Mouse (Mus musculus): ENCODE measurements around the gene Mast4.

The Mast4 gene

GRCm38 (mm10) chr13:103198210-103198940 lies 135.9 kb downstream of the Mast4 start:
- no peak for DNase-seq (ENCODE audit: low read depth)

- DNase-seq (ENCODE audit: low read depth), result no peak
These were observed 138.0 kb downstream of the Mast4 start for GRCm38 (mm10) chr13:103196307-103196706.

GRCm38 (mm10) chr13:103195847-103196246 lies 138.4 kb downstream of the Mast4 start:
- DNase-seq (ENCODE audit: low read depth), result no peak

DNA sequence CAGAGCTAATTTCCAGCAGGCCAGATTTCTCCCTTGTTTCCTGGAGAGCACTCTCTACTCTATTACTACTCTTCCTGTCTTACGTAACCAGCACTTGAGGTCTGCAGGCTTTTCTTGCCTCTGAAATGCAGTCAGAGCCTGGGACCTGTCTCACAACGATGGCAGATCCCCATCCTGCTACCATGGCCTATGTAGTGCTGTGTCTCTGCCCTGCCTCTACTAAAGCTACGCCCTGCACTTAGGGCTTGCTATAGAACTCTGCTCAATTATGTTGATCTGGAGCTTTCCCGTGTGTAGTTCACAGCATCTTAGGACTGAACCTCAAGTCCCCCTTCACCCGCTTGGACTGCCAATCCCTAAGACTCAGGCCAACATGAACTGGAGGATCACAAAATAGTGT lies 150.7 kb downstream of the Mast4 start:
- no peak for DNase-seq (ENCODE audit: low read depth)

GRCm38 (mm10) chr13:103181836-103182235 lies 152.5 kb downstream of the Mast4 start:
- no peak for DNase-seq (ENCODE audit: low read depth)

- no peak for DNase-seq (ENCODE audit: low read depth)
These were observed 157.4 kb downstream of the Mast4 start for GRCm38 (mm10) chr13:103176871-103177270.

DNA sequence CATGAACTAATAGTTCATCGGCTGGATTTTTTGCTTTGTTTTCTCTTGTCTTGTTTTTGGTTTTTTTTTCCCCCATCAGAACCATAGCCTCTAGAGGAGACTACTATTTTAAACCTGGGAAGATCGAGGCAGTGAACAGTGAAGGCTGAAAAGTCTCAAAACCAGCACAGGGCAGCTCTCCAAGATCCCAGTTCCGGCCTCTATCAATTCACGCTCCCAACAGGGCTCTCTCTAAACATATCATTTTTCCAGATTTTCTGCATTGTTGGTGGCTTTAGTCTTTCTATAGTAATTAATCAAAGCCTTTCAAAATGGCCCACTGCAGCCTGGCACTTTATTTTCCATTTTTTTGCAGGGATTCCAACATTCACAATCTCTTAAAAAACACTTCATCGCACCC lies 159.9 kb downstream of the Mast4 start:
- DNase-seq (ENCODE audit: low read depth), result no peak

DNA sequence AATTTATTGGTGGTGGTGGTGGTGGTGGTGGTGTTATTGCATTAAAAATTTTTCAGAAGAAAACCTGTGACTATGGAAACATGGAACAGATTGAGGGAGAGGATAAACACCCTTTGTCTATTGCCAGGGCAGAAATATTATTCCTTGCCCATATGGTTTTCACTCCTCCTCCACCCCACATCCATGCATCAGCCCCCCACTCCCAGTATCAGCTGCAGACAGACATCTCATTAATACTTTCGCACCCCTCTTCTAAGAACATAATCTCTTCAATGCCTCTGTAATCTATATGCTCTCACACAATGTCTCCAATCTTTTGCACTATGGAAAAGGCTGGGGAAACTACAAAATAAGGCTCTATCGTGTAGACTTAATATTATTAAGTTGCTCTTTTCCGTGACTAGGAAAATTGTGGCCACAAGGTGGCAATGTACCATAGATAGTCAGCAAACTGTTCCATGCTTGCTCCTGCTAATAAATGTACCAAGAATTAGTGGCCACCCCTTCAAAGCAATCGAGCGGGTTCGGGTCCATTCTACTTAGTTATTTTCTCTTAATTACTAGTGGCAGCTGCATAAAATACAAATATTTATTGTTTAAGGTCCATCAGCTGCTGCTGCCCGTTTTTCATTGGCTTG lies 160.6 kb downstream of the Mast4 start:
- DNase-seq (ENCODE audit: low read depth), result peak; percentile 51

DNA sequence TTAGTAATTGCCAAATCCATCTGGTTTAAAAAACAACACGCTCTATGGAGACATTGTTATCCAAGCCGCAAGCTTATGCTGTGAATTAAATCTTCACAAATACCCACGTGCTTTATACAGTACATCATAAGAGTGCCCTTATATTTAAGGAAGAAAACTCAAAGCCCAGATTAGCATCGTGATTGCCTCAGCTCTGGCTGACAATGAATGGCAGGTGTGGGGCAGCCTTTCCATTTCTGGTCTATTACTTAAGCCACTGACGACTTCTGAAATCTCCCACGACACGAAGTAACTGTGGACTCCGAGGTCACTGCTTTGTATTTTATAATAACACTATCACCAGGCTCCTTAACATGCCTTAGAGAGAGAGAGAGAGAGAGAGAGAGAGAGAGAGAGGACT lies 182.4 kb downstream of the Mast4 start:
- DNase-seq (ENCODE audit: low read depth), result no peak

- no peak for DNase-seq (ENCODE audit: low read depth)
These were observed 183.1 kb downstream of the Mast4 start for GRCm38 (mm10) chr13:103151171-103151570.

DNA sequence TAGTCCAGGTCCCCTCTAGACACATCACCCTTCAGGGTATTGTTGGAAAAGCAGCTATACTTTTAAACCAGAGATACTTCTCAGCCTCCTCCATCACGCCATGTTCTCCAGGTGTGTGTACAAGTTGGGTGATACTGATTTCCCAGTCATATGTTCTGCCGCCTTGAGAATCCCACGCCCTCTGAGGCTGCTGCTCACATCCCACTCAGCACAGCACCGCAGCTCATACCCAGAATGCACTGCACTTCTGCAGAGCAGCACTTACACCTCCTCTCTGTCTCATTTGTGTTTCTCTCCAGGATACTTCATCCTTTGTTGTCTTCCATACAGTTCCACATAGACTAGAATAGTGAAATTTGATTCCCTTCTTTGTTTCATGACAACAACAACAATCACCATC lies 183.6 kb downstream of the Mast4 start:
- no peak for DNase-seq (ENCODE audit: low read depth)

GRCm38 (mm10) chr13:103149415-103149814 lies 184.9 kb downstream of the Mast4 start:
- DNase-seq (ENCODE audit: low read depth), result no peak

DNA sequence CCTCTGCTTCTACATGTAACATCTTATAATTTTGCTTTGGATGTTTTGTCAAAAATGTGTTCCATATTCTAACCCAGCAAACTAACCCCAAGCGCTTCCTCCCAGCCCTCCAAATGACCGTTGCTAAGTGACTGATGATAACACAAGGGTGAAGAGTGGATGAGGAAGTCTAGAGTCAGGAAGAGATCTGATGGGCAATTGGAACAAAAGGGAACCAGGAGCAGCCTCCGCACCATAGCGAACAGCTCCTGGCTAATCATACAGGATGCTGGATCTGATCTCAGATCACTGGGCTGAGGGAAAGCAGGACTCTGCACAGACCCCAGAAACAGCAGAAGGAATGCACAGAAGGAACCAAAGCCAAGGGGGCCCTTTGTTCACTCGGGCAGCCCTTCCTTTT lies 190.0 kb downstream of the Mast4 start:
- DNase-seq (ENCODE audit: low read depth), result no peak

- DNase-seq (ENCODE audit: low read depth), result no peak
These were observed 193.0 kb downstream of the Mast4 start for GRCm38 (mm10) chr13:103141304-103141703.

DNA sequence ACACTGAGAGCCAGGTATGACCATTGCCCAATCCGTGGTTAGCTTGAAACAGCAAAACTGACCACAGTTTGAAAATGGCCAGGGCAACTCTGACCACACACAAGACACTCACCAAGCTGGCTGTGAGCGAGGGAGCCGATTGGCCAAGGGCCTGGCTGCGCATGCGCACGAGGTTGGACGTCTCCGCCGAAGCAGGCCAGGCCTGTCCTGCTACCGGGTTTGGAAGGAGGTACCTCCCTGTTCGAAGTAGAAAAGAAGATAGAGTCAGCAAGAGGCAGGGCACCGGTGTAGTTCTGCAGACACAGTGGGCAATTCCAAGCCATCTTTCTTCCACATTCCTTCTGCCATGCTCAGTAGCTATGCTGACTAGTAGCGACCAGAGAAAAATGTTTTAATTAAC lies 194.2 kb downstream of the Mast4 start:
- no peak for DNase-seq (ENCODE audit: low read depth)

DNA sequence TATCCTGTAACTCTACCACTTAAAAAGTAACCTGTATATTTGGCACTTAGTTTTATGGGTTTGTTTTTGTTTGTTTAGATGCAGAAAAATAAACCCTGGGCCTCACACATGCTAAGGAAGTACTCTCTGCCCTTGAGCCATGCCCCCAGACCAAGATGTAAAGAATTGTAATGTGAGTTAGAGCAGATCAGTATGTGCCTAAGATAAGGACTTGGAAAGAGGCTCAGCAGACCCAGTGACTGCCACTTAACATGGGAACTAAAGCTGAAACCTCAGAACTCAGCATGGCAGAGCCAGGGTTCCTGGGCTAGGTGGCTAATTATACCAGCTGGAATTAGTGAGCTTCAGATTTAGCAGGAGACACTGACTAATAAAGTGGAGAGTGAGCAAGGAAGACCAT lies 196.0 kb downstream of the Mast4 start:
- no peak for DNase-seq (ENCODE audit: low read depth)

DNA sequence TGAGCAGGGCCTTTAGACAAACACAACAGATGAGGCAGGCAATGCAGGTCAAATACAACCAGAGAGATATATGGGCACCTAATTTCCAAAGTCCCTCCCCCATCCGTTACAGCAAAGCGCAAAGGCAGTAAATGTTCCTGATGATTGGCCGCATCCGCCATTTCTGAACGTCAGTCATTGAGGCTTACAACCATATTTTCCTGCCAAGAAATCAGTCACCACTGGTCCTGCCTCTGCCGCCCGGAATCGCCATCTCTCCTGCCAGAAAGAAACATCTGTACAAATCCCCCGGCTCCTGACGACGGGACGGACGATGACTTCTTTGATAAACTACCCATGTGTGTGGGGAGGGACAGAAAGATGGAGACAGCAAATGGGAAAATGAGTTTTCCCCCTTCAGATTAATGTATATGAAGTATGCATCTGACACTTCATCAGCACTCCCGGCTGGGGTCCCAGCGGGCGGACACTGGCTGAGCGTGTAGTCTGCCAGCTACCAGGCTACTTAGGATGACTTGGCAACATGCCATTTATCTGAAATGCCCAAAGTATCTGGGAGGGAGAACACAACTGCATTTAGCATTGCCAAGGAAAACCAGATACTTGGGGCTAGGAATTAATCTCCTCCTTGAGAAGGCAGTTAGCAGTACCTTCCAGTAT lies 198.9 kb downstream of the Mast4 start:
- no peak for DNase-seq (ENCODE audit: low read depth)

- no peak for DNase-seq (ENCODE audit: low read depth)
These were observed 202.5 kb downstream of the Mast4 start for GRCm38 (mm10) chr13:103131781-103132180.

DNA sequence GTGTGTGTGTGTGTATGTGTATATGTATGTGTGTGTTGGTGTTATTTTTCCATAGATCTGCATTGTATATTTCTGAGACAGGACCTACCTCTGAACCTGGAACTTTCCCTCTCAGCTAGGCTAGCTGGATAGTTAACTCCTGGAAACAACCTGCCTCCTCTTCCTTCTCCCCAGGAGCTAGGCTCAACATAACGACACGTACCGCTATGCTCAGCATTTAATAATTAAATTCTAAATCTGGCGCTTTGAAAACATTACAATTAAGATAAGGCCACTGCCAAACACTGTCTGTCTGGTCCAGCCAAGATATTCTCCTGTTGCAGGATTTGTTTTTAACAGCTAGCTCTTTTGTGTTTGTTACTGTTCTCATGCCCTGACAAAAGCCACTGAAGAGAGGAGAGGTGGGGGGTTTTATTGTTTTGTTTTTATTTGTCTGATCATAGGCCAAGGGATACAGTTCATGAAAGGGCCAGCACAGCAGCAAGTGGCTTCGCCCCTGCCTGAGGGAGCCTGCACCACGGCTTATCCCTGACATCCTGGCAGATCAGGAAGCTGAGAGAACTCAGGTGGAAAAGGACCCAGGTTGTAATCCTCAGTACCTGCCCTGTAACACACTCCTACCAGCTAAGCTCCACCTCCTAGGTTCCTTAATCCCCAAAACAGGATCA lies 205.0 kb downstream of the Mast4 start:
- no peak for DNase-seq (ENCODE audit: low read depth)

GRCm38 (mm10) chr13:103128729-103129128 lies 205.6 kb downstream of the Mast4 start:
- DNase-seq (ENCODE audit: low read depth), result no peak

DNA sequence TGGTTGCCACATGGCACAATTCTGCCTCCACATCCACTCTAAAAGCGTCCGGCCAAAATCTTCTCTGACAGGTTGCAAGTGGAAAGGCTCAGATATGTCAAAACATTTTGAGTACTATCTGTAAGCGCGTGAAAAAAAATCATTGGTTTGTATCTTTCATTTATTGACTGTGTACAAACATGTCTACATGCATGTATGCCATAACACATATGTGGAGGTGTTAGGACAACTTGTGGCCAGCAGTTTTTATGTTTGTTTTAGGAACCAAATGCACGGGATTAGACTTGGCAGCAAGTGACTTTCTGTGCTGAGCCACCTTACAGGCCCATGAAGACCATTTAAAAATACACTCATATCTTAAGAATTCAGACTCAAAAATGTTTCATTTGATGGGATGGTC lies 206.7 kb downstream of the Mast4 start:
- no peak for DNase-seq (ENCODE audit: low read depth)

GRCm38 (mm10) chr13:103123716-103124115 lies 210.6 kb downstream of the Mast4 start:
- no peak for DNase-seq (ENCODE audit: low read depth)

All from c-Kit-positive CD71-negative TER-119-negative erythroid progenitor cells, embryonic 14.5 days (primary cell).